Mouse (Mus musculus): ENCODE data around the gene Pck2.

DNA sequence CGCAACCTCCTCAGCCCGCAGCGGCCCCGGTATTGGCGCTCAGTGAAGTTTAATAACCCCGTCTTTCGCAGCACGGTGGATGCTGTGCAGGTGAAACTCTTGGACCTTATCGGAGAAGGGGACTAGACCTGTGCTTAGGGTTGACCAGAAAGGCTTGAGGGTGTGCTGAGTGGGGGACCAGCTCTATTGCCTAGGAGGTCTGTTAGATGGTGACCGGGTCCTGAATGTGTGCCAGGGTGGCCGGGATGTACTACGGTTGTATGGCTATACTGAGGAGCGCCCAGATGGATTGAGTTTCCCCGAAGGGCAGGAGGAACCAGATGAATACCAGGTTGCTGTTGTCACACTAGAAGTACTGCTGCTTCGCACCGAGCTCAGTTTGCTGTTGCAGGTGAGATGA lies 52.2 kb downstream of the Pck2 start:
- no peak for TF ChIP-seq CTCF (IDR thresholded peaks at IDR 0.05; ENCODE audit: low read depth)
- TF ChIP-seq EP300 (optimal IDR thresholded peaks at IDR 0.05): no peak
